Mouse (Mus musculus) megakaryocyte, adult 5-6 weeks (primary cell): ENCODE results near the gene Slc6a3. TPM values are rescaled to one million over a fixed set of nuclear protein-coding genes. Genes with fewer than 3 reads are reported as not detected.

Experiments
- ATAC-seq: 2 replicates; pipeline ENCODE4 v1.8.0; 2016; ENCODE audit warnings: mild to moderate bottlenecking, inconsistent platforms; ENCODE audit not compliant: poor library complexity, severe bottlenecking
- total RNA-seq, 2 experiments: library from RNA; stranded (forward) in 1 of 2; stranded (reverse) in 1 of 2; fragments of 153-499, 151-499 nt in 1 of 2; fragments of 221-1000, 200-1000 nt in 1 of 2; gene quantifications; 2 replicates each; pipeline versions ENCODE4 v1.2.3 to v1.2.4; 2015 to 2017

Slc6a3 gene
- total RNA-seq, 2 experiments from 2014 or later = 0.07 TPM; not detected in 1

GRCm38 (mm10) chr13:73577277-73577676 lies 40.7 kb downstream of the Slc6a3 start:
- ATAC-seq = no peak

- ATAC-seq = peak; percentile 89
These were observed 54.9 kb downstream of the Slc6a3 start for GRCm38 (mm10) chr13:73591488-73591887.

GRCm38 (mm10) chr13:73592546-73592945 lies 56.0 kb downstream of the Slc6a3 start:
- no peak for ATAC-seq

GRCm38 (mm10) chr13:73596276-73596675 lies 59.7 kb downstream of the Slc6a3 start:
- peak; percentile 36; the same call in 1 of the 2 replicates for ATAC-seq

GRCm38 (mm10) chr13:73600217-73600616 lies 63.7 kb downstream of the Slc6a3 start:
- peak; percentile 34 for ATAC-seq

- ATAC-seq = no peak
These were observed 66.5 kb downstream of the Slc6a3 start for GRCm38 (mm10) chr13:73603046-73603445.

- ATAC-seq = peak; percentile 97
These were observed 67.1 kb downstream of the Slc6a3 start, which contains the start of gene Clptm1l for GRCm38 (mm10) chr13:73603522-73604155. TSS of gene Clptm1l (plus strand) at chr13:73604006.

GRCm38 (mm10) chr13:73604156-73604957 lies 67.8 kb downstream of the Slc6a3 start:
- ATAC-seq = peak; percentile 28

GRCm38 (mm10) chr13:73618406-73618805 lies 81.9 kb downstream of the Slc6a3 start:
- no peak for ATAC-seq

- no peak for ATAC-seq
These were observed 84.1 kb downstream of the Slc6a3 start for GRCm38 (mm10) chr13:73620637-73621036.

GRCm38 (mm10) chr13:73626410-73626744 lies 89.8 kb downstream of the Slc6a3 start:
- ATAC-seq = peak; percentile 13

GRCm38 (mm10) chr13:73626745-73627549 lies 90.4 kb downstream of the Slc6a3 start, which contains the start of gene Tert:
TSS of gene Tert (plus strand) at chr13:73626911.
- peak; percentile 70 for ATAC-seq

Other genes with a start within 250 kb of the Slc6a3 start
- 65.4 and 68.6 TPM in 2 replicates for gene Mrpl36, start 208.2 kb upstream of the Slc6a3 start, total RNA-seq (2015)
- gene Mrpl36, start 208.2 kb upstream of the Slc6a3 start, total RNA-seq (2017) = 27.7 and 28.1 TPM in 2 replicates
- gene Ndufs6, start 208.2 kb upstream of the Slc6a3 start, total RNA-seq (2015) = 116 and 143 TPM in 2 replicates
- gene Ndufs6, start 208.2 kb upstream of the Slc6a3 start, total RNA-seq (2017) = 82.4 and 91.8 TPM in 2 replicates
- gene Lpcat1, start 69.5 kb upstream of the Slc6a3 start, total RNA-seq (2015) = 12.7 and 14.9 TPM in 2 replicates
- 23.5 and 23.6 TPM in 2 replicates for gene Lpcat1, start 69.5 kb upstream of the Slc6a3 start, total RNA-seq (2017)
- 171 and 196 TPM in 2 replicates for gene Clptm1l, start 67.3 kb downstream of the Slc6a3 start, total RNA-seq (2015)
- gene Clptm1l, start 67.3 kb downstream of the Slc6a3 start, total RNA-seq (2017) = 66.0 and 76.0 TPM in 2 replicates
- 0.04 TPM in 1 of 2 replicates, not detected in the other for gene Tert, start 90.2 kb downstream of the Slc6a3 start, total RNA-seq (2015)
- 0.11 TPM in 1 of 2 replicates, not detected in the other for gene Tert, start 90.2 kb downstream of the Slc6a3 start, total RNA-seq (2017)
- not detected in 2 replicates for gene Slc6a18, start 141.3 kb downstream of the Slc6a3 start, total RNA-seq (2015)
- gene Slc6a18, start 141.3 kb downstream of the Slc6a3 start, total RNA-seq (2017) = not detected in 2 replicates
- 0.34 TPM in 1 of 2 replicates, not detected in the other for gene Slc6a19, start 168.1 kb downstream of the Slc6a3 start, total RNA-seq (2015)
- gene Slc6a19, start 168.1 kb downstream of the Slc6a3 start, total RNA-seq (2017) = 0.04 TPM in 1 of 2 replicates, not detected in the other
- 3.6 and 8.3 TPM in 2 replicates for gene Slc12a7, start 196.3 kb downstream of the Slc6a3 start, total RNA-seq (2015)
- gene Slc12a7, start 196.3 kb downstream of the Slc6a3 start, total RNA-seq (2017) = 2.6 and 4.3 TPM in 2 replicates